Mouse (Mus musculus) limb, embryonic 10.5 days (tissue): ENCODE measurements around the gene Eif4g3. TPM values are rescaled to one million over a fixed set of nuclear protein-coding genes. Genes with fewer than 3 reads are reported as not detected.

Experiments
- DNase-seq: peaks from one replicate; pipeline ENCODE4 v3.0.0-alpha.2; 2017; ENCODE audit warnings: low spot score
- H3K27ac ChIP-seq: fragments of 300-500 bp; sonication (generic); 2 replicates; pipeline ENCODE4 v1.5.1; 2016; ENCODE audit warnings: mild to moderate bottlenecking
- H3K27me3 ChIP-seq: fragments of 300-500 bp; sonication (generic); 2 replicates; pipeline ENCODE4 v1.6.1; 2016; ENCODE audit warnings: low read depth, mild to moderate bottlenecking; ENCODE audit not compliant: poor library complexity, severe bottlenecking
- H3K36me3 ChIP-seq: fragments of 300-500 bp; sonication (generic); 2 replicates; pipeline ENCODE4 v1.6.1; 2016; ENCODE audit warnings: mild to moderate bottlenecking, moderate library complexity
- H3K4me1 ChIP-seq: fragments of 300-500 bp; sonication (generic); 2 replicates; pipeline ENCODE4 v1.6.1; 2016
- H3K4me3 ChIP-seq: fragments of 300-500 bp; sonication (generic); 2 replicates; pipeline ENCODE4 v1.5.1; 2016; ENCODE audit warnings: mild to moderate bottlenecking, moderate library complexity
- H3K9me3 ChIP-seq: fragments of 300-500 bp; sonication (generic); replicated peaks from 2 replicates; pipeline ENCODE4 v1.6.1; 2016; ENCODE audit warnings: mild to moderate bottlenecking
- WGBS: fragments of 180-500 bp; shearing (Covaris S2); methylation state at CpG from one replicate; pipeline ENCODE4 v1.1.7; 2016; 5-methylcytosine and 5-hydroxymethylcytosine counted together
- polyA plus RNA-seq: library from polyadenylated mRNA; unstranded; fragments of >200 nt; fragmentation: Nextera tagmentation; extraction: Ambion mirVana; gene quantifications from 2 replicates; pipeline ENCODE4 v1.2.1, GENCODE M21; 2016

Eif4g3 gene
- polyA plus RNA-seq, 1 experiment from 2014 or later = 42.7 TPM

DNA sequence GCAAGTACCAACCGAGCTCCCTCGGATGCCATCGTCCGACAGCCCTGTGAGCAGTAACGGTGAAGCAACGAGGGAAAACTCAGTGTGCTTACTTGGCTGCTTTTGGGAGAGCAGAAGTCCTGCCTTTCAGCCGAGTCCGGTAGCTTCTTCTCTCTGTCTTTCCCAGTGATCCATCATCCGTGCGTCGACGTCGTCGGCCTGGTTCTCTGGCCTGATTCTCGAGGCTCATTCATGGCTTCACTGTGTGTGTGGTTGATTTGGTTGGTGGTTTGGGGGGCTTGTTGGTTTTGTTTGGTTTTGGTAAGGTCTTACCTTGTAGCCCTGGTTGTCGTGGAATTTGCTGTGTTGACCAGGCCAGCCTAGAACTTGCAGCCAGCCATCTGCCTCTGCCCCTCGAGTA lies 145.0 kb downstream of the Eif4g3 start:
- DNase-seq = no peak
- Histone ChIP-seq H3K4me3 (no peak overlapping the region), H3K27me3 (no peaks in the 10 kb centered on the region), H3K36me3 (peaks cover 73% of the 10 kb centered on the region), H3K27ac (no peak overlapping the region), H3K4me1 (no peaks in the 10 kb centered on the region), H3K9me3 (no peaks in the 10 kb centered on the region)
- WGBS = 89% methylated on average over 17 of the region's 17 CpGs

DNA sequence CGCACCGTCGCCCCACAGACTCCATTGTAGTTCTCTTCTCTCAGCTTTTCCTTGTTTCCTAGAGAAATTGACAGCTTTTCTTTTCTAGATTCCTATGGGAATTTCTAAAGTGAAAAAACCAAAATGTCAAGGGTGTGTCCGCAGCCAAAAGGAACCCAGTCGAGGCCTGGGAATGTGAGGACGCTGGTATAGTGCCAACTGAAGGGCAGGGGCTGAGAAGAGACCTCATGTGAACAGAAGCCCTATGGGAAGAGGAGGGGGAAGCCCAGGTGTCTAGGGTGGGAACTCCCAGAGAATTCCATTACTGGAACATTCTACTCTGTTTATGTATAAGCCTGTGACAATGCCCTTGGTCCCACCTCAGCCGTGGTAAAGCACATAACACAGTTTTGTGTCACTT lies 145.4 kb downstream of the Eif4g3 start:
- Histone ChIP-seq H3K27me3 (no peaks in the 10 kb centered on the region), H3K27ac (no peak overlapping the region), H3K4me1 (no peaks in the 10 kb centered on the region), H3K9me3 (no peaks in the 10 kb centered on the region), H3K36me3 (peaks cover 69% of the 10 kb centered on the region), H3K4me3 (no peak overlapping the region)
- 95% methylated on average over 7 of the region's 7 CpGs for WGBS
- no peak for DNase-seq

DNA sequence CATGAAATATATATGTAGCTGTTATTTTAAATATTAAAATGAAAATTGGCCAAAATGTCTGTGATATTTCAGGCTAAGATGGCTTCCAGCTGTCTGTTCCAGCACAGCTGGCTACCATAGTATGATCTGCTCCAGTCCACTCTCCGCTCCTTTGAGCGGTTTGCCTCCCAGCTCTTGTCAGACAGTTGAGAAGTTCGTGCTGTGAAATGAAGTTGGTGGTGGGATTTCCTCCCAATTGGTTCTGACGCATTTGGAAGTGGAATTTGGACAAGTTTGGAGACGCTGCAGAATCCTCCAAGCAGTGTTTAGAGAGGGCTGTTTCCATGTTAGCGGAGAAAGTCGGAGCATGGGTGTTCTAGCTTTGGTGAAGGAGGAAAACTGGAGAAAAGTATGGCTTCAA lies 148.5 kb downstream of the Eif4g3 start:
- Histone ChIP-seq H3K9me3 (no peaks in the 10 kb centered on the region), H3K4me1 (no peaks in the 10 kb centered on the region), H3K36me3 (peaks cover 60% of the 10 kb centered on the region), H3K27ac (no peak overlapping the region), H3K4me3 (no peak overlapping the region), H3K27me3 (no peaks in the 10 kb centered on the region)
- DNase-seq = no peak
- 94% methylated on average over 7 of the region's 7 CpGs for whole genome bisulfite sequencing

DNA sequence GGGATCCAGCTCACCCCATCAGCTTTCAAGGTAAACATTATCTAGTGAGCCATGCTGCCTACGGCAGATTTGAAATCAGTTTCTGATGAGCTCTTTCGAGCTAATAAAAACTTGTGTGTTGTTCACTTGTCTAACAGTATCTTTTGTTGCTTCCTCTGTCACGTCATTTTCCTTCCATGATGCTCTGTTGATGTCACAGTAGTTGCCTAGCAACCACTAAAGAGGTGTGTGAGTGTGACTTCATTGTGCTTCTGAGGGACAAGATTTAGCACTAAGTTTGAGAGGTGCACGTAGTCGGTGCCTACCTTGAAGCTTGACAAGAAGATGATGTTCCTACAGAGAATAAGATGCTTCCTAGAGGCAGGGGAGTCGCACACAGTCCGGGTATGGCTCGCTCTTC lies 154.4 kb downstream of the Eif4g3 start:
- H3K9me3 ChIP-seq = no peaks in the 10 kb centered on the region
- 92% methylated on average over 8 of the region's 8 CpGs for WGBS
- no peak for DNase-seq
- no peak overlapping the region for H3K27ac ChIP-seq
- H3K4me3 ChIP-seq = no peak overlapping the region
- peaks cover 66% of the 10 kb centered on the region for H3K36me3 ChIP-seq
- no peaks in the 10 kb centered on the region for H3K27me3 ChIP-seq
- no peaks in the 10 kb centered on the region for H3K4me1 ChIP-seq

DNA sequence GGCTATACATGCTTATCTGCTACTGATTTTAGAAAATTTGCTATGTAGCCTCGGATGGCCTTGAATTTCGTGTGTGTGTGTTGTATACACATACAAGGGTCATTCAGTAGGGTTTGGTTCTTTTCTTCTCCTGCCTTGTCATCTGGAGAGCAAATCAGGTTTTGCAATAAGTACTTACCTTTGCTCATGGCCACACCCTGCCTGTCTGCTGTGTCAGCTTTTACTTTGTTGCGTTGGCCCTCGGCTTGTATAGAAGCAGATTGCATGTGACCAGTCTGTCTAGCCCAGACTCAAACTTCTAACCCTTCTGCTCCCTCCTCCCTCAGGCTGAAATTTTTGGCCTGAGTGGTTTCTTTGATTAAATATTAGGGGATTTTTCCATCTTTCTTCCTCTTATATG lies 157.2 kb downstream of the Eif4g3 start:
- Histone ChIP-seq H3K36me3 (peaks cover 83% of the 10 kb centered on the region), H3K9me3 (no peaks in the 10 kb centered on the region), H3K27me3 (no peaks in the 10 kb centered on the region), H3K4me1 (no peaks in the 10 kb centered on the region), H3K4me3 (no peak overlapping the region), H3K27ac (no peak overlapping the region)
- 94% methylated on average over 4 of the region's 4 CpGs for WGBS
- DNase-seq = no peak

DNA sequence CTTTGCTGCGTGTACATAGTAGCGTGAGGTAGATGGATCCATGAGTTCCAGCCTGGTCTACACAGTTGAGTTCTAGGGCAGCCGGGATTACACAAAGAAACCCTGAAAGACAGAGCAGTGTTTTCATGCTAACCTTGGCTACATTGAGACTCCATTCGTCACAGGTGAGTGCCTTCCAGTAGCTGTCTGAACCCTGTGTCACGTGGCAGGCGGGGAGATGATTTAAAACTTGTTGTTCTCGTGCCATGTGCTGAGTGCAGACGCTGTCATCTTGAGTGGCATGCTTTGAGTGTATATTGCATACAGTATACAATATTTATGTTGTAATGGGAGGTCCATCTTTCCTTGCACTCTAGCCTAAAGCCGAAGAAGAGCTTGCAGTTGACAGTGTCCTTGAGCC lies 158.4 kb downstream of the Eif4g3 start:
- WGBS = 92% methylated on average over 9 of the region's 9 CpGs
- Histone ChIP-seq H3K27ac (no peak overlapping the region), H3K36me3 (peaks cover 84% of the 10 kb centered on the region), H3K4me3 (no peak overlapping the region), H3K9me3 (no peaks in the 10 kb centered on the region), H3K27me3 (no peaks in the 10 kb centered on the region), H3K4me1 (no peaks in the 10 kb centered on the region)
- no peak for DNase-seq

DNA sequence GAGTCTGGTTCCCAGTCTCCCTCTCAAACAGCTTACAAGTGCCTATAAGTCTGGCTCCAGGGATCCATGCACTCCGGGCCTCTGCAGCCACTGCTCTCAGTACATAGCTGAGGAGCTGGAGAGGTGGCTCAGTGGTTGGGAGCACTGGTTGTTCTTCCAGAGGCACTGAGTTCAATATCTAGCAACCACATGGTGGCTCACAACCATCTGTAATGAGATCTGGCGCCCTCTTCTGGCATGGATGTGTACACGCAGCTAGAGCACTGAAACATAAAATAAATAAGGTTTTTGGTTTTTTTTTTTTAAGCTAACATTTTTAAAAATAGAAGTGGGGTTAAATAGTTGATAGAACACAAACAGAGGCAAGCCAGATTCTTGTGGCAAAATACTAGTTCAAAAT lies 161.2 kb downstream of the Eif4g3 start:
- H3K27ac ChIP-seq = no peak overlapping the region
- H3K4me1 ChIP-seq = no peaks in the 10 kb centered on the region
- H3K27me3 ChIP-seq = no peaks in the 10 kb centered on the region
- no peaks in the 10 kb centered on the region for H3K9me3 ChIP-seq
- no peak overlapping the region for H3K4me3 ChIP-seq
- peak; percentile 52 for DNase-seq
- H3K36me3 ChIP-seq = peaks cover 90% of the 10 kb centered on the region
- 61% methylated on average over 3 of the region's 3 CpGs for WGBS

DNA sequence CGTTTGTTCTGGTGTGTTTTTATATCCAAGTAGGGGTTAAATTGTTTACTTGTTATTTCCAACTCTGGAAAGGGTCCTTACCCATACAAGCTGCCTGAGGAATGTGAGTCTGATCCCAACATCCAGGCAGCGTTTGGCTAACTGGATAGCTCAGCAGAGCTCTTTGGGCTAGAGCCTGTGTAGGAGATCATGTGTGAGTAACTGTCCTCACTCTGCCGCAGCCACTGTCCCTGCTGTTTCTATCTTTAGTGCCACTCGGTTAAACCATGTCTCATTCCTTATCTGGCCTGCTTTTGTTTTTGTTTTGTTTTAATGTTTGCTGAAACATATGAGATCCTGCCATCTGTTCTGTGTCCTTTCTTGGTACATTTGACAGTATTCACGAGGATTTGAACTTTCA lies 168.1 kb downstream of the Eif4g3 start:
- H3K4me1 ChIP-seq = no peaks in the 10 kb centered on the region

DNA sequence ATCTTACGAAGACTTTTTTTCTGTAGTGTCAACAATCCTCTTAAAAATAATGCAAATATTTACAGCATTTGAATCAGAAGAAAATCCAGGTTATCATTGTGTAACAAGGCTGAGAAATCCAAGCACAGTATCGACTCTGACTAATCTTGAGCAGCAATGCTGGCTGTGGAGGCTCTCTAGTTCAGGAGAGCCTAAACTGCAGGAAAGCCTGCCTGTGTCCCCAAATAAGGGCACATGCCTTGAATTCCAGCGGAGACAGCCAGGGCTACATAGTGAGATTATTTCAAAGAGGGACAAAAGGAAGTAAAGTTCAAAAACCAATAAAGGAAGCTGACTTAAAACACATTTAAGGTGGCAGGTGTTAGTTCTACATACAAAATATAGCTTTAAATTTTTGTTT lies 168.7 kb downstream of the Eif4g3 start:
- DNase-seq = no peak
- Histone ChIP-seq H3K4me1 (no peaks in the 10 kb centered on the region), H3K36me3 (peaks cover 98% of the 10 kb centered on the region), H3K9me3 (no peaks in the 10 kb centered on the region), H3K4me3 (no peak overlapping the region), H3K27ac (no peak overlapping the region), H3K27me3 (no peaks in the 10 kb centered on the region)
- 94% methylated on average over 3 of the region's 3 CpGs for WGBS

More for the DNA sequence above, 168.1 kb downstream of the Eif4g3 start:
- Histone ChIP-seq H3K36me3 (peaks cover 97% of the 10 kb centered on the region), H3K27ac (no peak overlapping the region), H3K27me3 (no peaks in the 10 kb centered on the region), H3K9me3 (no peaks in the 10 kb centered on the region), H3K4me3 (no peak overlapping the region)
- WGBS = 83% methylated on average over 5 of the region's 5 CpGs
- no peak for DNase-seq

DNA sequence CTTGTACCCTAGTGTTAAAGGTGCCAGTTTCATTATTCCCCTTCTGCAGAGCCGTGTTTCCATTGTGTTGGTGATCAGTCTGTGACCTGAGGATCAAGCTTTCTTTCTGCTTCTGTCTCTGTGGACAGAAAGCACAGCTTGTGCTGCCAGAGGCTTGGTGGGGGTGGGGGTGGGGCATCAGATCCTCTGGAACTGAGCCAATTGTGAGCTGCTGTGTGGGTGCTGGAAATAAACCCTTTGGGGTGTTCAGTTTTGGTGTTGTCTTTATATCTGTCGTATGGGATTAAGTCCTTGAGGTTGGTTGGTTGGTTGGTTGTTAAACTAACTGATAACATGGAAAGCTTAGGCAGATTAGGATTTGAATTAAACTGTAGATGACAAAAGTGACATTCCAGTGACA lies 171.0 kb downstream of the Eif4g3 start:
- Histone ChIP-seq H3K27ac (no peak overlapping the region), H3K4me1 (no peaks in the 10 kb centered on the region), H3K36me3 (peaks cover 98% of the 10 kb centered on the region), H3K9me3 (no peaks in the 10 kb centered on the region), H3K4me3 (no peak overlapping the region), H3K27me3 (no peaks in the 10 kb centered on the region)
- 90% methylated on average over 2 of the region's 2 CpGs for WGBS
- DNase-seq = no peak

DNA sequence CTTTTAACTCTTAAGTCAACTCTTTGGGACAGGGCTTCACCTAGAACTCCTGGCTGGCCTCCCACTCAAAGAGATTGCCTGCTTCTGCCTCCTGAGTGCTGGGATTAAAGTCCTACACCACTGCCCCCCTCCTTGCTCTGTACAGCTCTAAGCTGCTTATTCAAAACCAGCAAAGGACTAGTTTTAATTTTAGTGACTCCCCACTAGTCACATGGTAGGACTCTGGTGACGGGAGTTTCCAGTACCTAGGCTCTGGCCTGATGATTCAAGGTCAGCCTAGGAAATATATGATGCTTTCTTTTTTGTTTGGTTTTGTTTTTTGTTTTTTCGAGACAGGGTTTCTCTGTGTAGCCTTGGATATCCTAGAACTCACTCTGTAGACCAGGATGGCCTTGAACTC lies 172.0 kb downstream of the Eif4g3 start:
- no peak for DNase-seq
- no peaks in the 10 kb centered on the region for H3K9me3 ChIP-seq
- H3K27me3 ChIP-seq = no peaks in the 10 kb centered on the region
- peaks cover 99% of the 10 kb centered on the region for H3K36me3 ChIP-seq
- H3K4me1 ChIP-seq = no peaks in the 10 kb centered on the region
- WGBS = 92% methylated on average over 2 of the region's 2 CpGs
- no peak overlapping the region for H3K27ac ChIP-seq
- H3K4me3 ChIP-seq = no peak overlapping the region

DNA sequence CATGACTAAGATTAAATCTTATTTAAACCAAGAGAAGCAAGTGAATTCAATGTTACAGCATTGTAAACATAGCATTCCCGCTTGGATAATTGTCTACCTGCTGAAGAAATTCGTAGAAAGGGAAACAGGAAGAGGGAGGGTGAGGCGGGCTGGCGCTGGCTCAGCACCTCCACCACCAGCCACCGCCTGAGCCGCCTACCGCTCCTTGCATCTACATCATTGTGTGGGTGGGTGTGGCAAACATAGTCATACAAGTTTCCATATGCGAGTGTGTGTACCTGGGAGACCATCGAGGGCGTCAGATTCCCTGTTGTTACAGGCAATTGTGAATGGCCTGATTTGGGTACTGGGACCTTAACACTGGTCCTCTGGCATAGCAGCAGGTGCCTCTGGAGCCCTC lies 173.7 kb downstream of the Eif4g3 start:
- Histone ChIP-seq H3K36me3 (peaks cover 99% of the 10 kb centered on the region), H3K4me3 (no peak overlapping the region), H3K27ac (no peak overlapping the region), H3K27me3 (no peaks in the 10 kb centered on the region), H3K4me1 (no peaks in the 10 kb centered on the region), H3K9me3 (no peaks in the 10 kb centered on the region)
- WGBS = 94% methylated on average over 10 of the region's 10 CpGs
- DNase-seq = no peak

DNA sequence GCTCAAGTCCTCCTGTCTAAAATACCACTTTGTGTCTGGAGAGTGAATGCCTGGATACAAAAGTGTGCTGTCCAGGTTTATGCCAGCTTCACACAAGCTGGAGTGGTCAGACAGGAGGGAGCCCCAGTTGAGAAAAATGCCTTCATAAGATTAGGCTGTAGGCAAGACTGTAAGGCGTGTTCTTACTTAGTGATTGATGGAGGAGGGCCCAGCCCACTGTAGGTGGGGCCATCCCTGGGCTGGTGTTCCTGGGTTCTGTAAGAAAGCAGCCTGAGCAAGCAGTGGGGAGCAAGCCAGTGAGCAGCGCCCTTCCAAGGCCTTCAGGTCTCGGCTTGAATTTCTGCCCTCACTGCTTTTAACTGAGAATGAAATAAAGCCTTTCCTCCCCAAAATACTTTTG lies 175.3 kb downstream of the Eif4g3 start:
- no peak for DNase-seq
- no peak overlapping the region for H3K27ac ChIP-seq
- 77% methylated on average over 3 of the region's 3 CpGs for WGBS
- peaks cover 99% of the 10 kb centered on the region for H3K36me3 ChIP-seq
- no peaks in the 10 kb centered on the region for H3K9me3 ChIP-seq
- no peaks in the 10 kb centered on the region for H3K4me1 ChIP-seq
- H3K27me3 ChIP-seq = no peaks in the 10 kb centered on the region
- no peak overlapping the region for H3K4me3 ChIP-seq

DNA sequence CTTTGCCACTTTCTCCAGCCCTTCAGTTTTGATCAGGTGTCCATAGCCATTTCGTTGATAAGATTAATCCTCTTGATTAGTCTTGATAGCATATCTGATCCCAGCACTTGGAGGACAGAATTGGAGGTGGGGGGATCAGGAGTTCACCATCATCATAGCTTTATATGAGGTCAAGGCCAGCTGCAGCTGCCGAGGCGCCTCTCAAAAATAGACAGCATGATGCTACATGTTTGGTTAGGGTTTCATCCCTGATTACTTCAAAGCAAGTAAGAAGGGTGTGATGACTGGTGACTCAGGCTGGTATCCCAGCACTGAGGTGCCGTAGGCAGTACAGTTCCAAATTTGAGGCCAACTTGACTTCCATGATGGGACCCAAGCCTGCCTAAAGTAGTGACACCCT lies 176.6 kb downstream of the Eif4g3 start:
- 98% methylated on average over 4 of the region's 4 CpGs for WGBS
- no peak overlapping the region for H3K4me3 ChIP-seq
- no peaks in the 10 kb centered on the region for H3K27me3 ChIP-seq
- no peaks in the 10 kb centered on the region for H3K9me3 ChIP-seq
- H3K27ac ChIP-seq = no peak overlapping the region
- H3K4me1 ChIP-seq = no peaks in the 10 kb centered on the region
- DNase-seq = no peak
- peaks cover 100% of the 10 kb centered on the region for H3K36me3 ChIP-seq
